Mouse (Mus musculus): ENCODE results near the gene Stx6. TPM values are rescaled to one million over a fixed set of nuclear protein-coding genes. Genes with fewer than 3 reads are reported as not detected.
A peak's percentile ranks its signal among the peaks of the same experiment; 100 is the strongest.

Gene Stx6
- polyA plus RNA-seq, 1 experiment from 2014 or later = 86.1 TPM

DNA sequence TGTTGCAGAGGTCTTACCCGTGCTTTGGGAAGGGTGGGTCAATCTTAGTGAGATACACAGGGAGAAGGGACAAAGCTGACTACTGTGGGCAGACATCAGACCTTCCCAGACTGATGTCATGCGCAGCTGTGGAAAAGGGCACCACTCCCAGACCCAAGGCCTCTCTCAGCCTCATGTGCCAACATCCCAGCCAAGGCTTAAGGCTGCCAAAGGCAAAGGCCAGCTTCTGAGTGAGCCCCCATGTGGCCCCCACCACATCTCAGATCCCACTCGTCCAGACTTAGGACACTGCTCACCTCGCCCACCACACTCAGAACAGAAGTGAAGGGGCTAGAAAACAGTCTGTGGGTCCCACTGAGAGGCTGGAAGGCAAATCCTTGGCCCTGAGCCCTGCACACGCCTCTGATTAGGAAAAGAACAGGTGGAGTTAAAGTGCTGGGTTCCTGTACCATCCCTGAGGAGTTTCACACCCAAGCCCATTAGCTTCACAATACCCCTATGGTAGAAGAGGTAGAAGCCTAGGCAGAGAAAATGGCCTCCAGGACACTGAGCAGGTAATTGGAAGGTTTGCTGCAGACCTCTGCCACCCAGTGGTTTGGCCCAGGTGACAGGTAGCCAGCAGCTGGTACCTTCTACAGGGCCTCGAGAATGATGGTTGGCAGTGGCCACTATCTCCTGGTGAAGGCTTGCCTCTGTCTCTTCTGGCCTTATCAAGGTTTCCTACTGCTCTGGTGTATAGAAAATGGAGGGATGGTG is 81.6 kb downstream of the Stx6 start:
- H3K4me1 ChIP-seq = peaks cover 46% of the 10 kb centered on the region
- no peak overlapping the region for H3K9ac ChIP-seq
- no peaks in the 10 kb centered on the region for H3K9me3 ChIP-seq
- no peak overlapping the region for H3K4me2 ChIP-seq
- ATAC-seq (ENCODE audit: insufficient number of reproducible peaks, low FRiP score, low TSS enrichment, low read depth) = no peak
- H3K4me3 ChIP-seq = no peak overlapping the region
- 69% methylated on average over 6 of the region's 6 CpGs for WGBS
- H3K27ac ChIP-seq = no peak overlapping the region
- H3K27me3 ChIP-seq = no peaks in the 10 kb centered on the region
- H3K36me3 ChIP-seq = peaks cover 22% of the 10 kb centered on the region

DNA sequence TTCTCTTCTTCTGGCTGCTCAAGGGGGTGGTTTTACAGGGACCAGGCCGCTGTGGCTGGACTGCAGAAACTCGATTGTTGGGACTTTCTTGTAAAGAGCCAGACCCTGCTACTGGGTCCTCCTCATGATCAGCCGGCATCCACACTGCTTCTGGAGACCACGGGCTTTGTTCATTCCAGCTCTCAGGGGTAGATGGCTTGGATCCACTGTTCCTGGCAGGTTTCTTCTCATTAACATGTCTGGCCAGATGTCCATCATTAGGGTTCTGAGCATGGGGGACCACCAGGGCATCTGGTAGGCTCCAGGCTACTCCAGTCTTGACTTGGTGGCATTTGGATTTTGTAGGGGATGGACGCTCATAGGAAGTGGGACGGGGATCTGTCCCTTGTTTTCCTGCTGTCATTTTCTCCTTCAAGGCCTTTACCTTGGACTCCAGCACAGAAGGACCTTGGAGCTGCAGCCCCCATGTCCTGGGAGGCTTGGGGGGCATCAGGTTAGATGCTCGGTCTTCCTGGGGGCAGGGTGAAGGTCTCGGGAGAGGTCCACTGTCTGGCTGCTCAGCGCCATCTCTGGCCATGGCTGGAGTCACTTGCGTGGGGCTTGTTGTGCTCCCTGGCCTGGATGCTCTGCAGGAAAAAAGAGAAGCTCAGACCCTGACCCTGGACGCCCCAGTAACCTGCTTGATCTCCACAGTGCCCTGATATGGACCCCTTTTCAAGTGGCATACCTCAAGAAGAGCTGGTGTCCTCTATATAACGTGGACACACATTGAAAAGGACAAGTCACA is 83.4 kb downstream of the Stx6 start:
- Histone ChIP-seq H3K4me2 (no peak overlapping the region), H3K9ac (no peak overlapping the region), H3K4me3 (no peak overlapping the region), H3K27me3 (no peaks in the 10 kb centered on the region), H3K9me3 (no peaks in the 10 kb centered on the region), H3K36me3 (peaks cover 15% of the 10 kb centered on the region), H3K4me1 (peaks cover 41% of the 10 kb centered on the region), H3K27ac (no peak overlapping the region)
- ATAC-seq (ENCODE audit: insufficient number of reproducible peaks, low FRiP score, low TSS enrichment, low read depth) = no peak
- 77% methylated on average over 12 of the region's 12 CpGs for WGBS

DNA sequence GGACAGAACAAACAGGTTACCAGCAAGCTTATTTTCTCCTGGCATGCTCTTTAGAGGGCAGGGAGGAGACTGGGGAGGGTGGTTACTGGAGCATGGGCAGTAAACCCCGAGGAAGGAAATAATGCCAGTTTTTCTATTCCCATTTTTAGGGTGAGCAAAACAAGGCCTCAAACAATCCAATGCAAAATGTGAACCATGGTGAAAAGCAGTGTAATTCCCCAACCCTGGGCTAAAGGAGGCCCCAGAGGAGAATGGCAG is 83.9 kb downstream of the Stx6 start:
- H3K36me3 ChIP-seq = peaks cover 15% of the 10 kb centered on the region
- 72% methylated on average over 1 of the region's 1 CpGs for WGBS
- ATAC-seq (ENCODE audit: insufficient number of reproducible peaks, low FRiP score, low TSS enrichment, low read depth) = no peak
- no peak overlapping the region for H3K27ac ChIP-seq
- H3K4me2 ChIP-seq = no peak overlapping the region
- H3K27me3 ChIP-seq = no peaks in the 10 kb centered on the region
- H3K4me3 ChIP-seq = no peak overlapping the region
- peaks cover 36% of the 10 kb centered on the region for H3K4me1 ChIP-seq
- H3K9ac ChIP-seq = no peak overlapping the region
- H3K9me3 ChIP-seq = no peaks in the 10 kb centered on the region

DNA sequence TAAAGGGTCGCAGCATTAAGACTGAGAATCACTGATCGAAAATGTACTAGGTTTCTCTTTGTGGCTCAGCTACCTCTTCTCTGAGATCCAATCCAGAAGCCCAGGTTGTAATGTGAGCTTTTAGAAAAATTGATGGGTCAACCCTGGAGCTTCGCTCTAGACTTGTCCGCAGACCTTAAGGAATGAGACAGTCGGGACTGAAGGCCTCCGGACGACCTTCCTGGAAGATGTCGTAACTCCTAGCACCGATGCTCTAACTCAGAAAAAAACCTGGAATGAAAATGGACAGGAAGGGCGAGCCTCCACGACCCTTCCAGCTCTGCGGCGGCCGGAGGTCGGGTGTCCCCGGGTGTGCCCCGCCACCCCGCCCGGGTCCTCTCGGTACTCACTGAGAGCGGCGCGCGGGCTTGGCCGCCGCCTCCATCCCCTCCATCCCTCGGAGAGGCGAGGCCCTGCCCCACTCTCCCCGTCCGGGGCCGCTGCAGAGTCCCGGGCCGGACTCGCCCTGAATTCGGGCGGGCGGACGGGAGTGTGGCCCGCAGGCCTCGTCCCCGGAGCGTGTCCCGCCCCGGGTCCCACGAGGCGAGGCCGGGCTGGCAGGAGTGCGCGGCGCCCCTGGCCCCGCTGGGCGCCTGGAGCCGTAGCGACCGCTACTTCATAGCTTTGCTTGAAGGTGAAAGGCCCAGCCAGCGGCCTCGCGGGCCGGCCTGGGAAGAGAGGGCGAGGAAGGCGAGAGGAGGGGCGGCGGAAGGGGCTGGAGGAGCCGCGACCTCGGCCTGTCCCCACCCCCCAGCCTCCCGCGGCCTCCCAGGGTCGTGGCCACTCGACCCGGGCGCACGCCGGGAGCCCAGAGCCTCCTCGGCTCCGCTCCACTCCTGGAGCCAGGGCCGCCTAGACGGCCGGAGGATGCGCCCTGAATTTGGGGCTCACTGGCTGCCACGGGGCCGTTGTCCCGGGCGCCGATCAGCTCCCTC is 85.6 kb downstream of the Stx6 start, which contains the start of gene BC034090:
BC034090 (minus strand) TSS at position 648 of the 974 bp plus-strand sequence.
- Histone ChIP-seq H3K36me3 (peaks cover 15% of the 10 kb centered on the region), H3K4me1 (peaks cover 28% of the 10 kb centered on the region), H3K9ac (peak within 1 kb of the TSS; percentile 82), H3K4me2 (peak within 1 kb of the TSS; percentile 82), H3K27me3 (no peaks in the 10 kb centered on the region), H3K4me3 (peak within 1 kb of the TSS; percentile 67), H3K9me3 (no peaks in the 10 kb centered on the region), H3K27ac (peak within 1 kb of the TSS; percentile 88)
- 2% methylated on average over 83 of the region's 85 CpGs for WGBS
- ATAC-seq (ENCODE audit: insufficient number of reproducible peaks, low FRiP score, low TSS enrichment, low read depth) = peak; percentile 64

- no peak for ATAC-seq (ENCODE audit: insufficient number of reproducible peaks, low FRiP score, low TSS enrichment, low read depth)
- 3% methylated on average over 29 of the region's 29 CpGs for WGBS
- Histone ChIP-seq H3K4me3 (peak overlapping the region; percentile 67), H3K4me1 (peaks cover 22% of the 10 kb centered on the region), H3K4me2 (peak overlapping the region; percentile 82), H3K9me3 (no peaks in the 10 kb centered on the region), H3K9ac (peak overlapping the region; percentile 82), H3K27me3 (no peaks in the 10 kb centered on the region), H3K27ac (peak overlapping the region; percentile 88), H3K36me3 (peaks cover 15% of the 10 kb centered on the region)
Observed at GRCm38 (mm10) chr1:155244771-155245211, 86.3 kb downstream of the Stx6 start.

DNA sequence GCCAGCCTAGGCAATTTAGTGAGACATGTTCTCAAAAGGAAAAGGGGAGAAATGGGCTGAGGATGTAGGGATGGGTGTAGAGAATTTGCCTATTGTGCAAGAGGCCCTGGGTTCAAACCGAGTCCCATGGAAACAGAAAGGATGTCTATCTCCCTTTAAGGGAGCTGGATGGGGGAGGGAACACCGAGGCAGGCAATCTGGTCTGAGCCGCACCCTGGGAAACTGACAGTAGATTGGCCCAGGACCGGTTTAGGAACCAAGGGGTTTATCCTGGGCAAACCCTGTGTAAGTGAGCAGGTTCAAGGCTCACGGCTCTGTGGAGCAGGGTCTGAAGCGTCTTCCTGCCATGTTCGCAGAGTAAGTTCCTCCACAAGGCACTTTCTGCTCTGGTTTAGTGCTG is 87.0 kb downstream of the Stx6 start:
- H3K4me1 ChIP-seq = peaks cover 15% of the 10 kb centered on the region; the same call in 1 of the 2 replicates
- peaks cover 15% of the 10 kb centered on the region for H3K36me3 ChIP-seq
- no peak overlapping the region for H3K27ac ChIP-seq
- H3K27me3 ChIP-seq = no peaks in the 10 kb centered on the region
- H3K4me3 ChIP-seq = peak overlapping the region; percentile 67; the same call in 1 of the 2 replicates
- WGBS = 63% methylated on average over 7 of the region's 7 CpGs
- no peak for ATAC-seq (ENCODE audit: insufficient number of reproducible peaks, low FRiP score, low TSS enrichment, low read depth)
- H3K9ac ChIP-seq = no peak overlapping the region
- no peaks in the 10 kb centered on the region for H3K9me3 ChIP-seq
- H3K4me2 ChIP-seq = peak overlapping the region; percentile 82; the same call in 1 of the 2 replicates

- Histone ChIP-seq H3K27me3 (no peaks in the 10 kb centered on the region), H3K36me3 (no peaks in the 10 kb centered on the region), H3K4me1 (peaks cover 11% of the 10 kb centered on the region; the same call in 1 of the 2 replicates), H3K9ac (no peak overlapping the region), H3K4me3 (no peak overlapping the region), H3K27ac (no peak overlapping the region), H3K4me2 (no peak overlapping the region), H3K9me3 (no peaks in the 10 kb centered on the region)
- WGBS = 28% methylated on average over 5 of the region's 5 CpGs
- ATAC-seq (ENCODE audit: insufficient number of reproducible peaks, low FRiP score, low TSS enrichment, low read depth) = no peak
Observed at GRCm38 (mm10) chr1:155247441-155247840, 88.9 kb downstream of the Stx6 start.

DNA sequence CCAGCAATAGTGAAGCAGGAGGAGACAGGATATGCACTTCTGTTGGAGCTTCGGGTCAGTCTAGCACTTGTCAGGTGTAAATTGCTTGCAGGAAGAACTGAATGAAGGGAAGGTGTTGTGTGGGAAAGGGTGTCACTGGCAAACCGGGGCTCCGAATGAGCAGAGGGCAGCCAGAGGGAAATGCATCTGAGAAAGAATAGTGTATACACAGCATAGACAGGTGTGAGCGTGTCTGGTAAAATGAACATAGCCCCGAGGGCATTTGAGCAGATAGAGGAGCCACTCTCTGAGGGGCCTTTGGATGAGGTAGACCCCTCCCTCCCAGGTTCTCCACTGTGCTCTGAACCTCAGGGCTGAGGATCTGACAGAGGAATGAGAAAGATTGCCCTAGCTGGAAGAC is 89.5 kb downstream of the Stx6 start:
- no peak overlapping the region for H3K9ac ChIP-seq
- H3K4me3 ChIP-seq = no peak overlapping the region
- WGBS = 35% methylated on average over 5 of the region's 5 CpGs
- H3K36me3 ChIP-seq = no peaks in the 10 kb centered on the region
- H3K4me2 ChIP-seq = no peak overlapping the region
- peaks cover 13% of the 10 kb centered on the region for H3K4me1 ChIP-seq
- no peak overlapping the region for H3K27ac ChIP-seq
- no peaks in the 10 kb centered on the region for H3K27me3 ChIP-seq
- ATAC-seq (ENCODE audit: insufficient number of reproducible peaks, low FRiP score, low TSS enrichment, low read depth) = no peak
- H3K9me3 ChIP-seq = no peaks in the 10 kb centered on the region

DNA sequence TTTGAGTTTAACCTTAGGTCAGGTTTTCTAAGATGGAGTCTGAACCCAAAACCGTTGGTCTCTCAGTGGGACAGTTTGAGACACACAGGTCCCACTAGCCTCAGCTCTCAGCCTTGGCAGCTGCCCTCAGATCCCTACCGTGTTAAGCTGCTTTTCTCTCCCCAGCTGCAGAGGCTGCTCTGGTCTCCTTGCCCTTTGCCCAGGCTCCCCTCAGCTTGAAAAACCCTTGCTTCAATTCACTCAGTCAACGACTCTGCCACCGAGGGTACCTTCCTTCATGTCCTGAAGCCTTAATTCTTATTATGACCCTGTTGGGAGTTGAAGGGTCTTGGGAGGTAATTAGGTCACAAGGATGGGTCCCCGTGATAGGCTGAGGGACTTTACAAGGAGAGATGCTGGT is 91.4 kb downstream of the Stx6 start:
- Histone ChIP-seq H3K4me1 (peaks cover 14% of the 10 kb centered on the region), H3K27ac (no peak overlapping the region), H3K9me3 (no peaks in the 10 kb centered on the region), H3K9ac (no peak overlapping the region), H3K4me2 (no peak overlapping the region), H3K4me3 (no peak overlapping the region), H3K36me3 (no peaks in the 10 kb centered on the region), H3K27me3 (no peaks in the 10 kb centered on the region)
- 38% methylated on average over 5 of the region's 5 CpGs for WGBS
- no peak for ATAC-seq (ENCODE audit: insufficient number of reproducible peaks, low FRiP score, low TSS enrichment, low read depth)

DNA sequence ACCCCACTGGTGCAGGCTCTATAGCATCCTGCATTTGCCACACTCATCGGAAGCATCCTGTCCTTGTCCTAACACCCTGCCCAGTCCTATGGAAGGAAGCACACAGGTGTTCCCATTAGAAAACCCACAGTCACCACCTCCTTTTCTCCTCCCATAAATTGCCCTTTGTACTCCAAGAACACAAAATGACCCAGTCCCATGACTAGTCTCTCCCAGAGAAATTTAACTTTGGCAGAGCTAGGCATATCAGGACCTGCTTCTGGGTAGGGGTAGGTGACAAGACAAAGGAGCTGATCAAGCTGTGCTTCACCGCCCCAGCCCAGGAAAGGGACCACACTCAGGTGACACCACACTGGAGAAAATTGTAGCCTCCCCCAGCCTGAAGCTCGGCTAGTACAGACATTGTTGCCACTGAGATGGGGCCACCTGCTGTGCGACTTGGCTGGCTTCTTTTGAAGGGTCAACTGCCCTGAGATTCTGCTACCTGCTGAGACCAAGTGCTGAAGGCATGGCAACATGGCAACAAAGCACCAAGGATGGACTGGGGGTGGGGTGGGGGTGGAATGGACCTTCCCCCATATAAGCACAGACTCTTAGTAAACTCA is 92.1 kb downstream of the Stx6 start:
- Histone ChIP-seq H3K4me3 (no peak overlapping the region), H3K27ac (no peak overlapping the region), H3K9ac (no peak overlapping the region), H3K9me3 (no peaks in the 10 kb centered on the region), H3K4me1 (peaks cover 9% of the 10 kb centered on the region), H3K27me3 (no peaks in the 10 kb centered on the region), H3K4me2 (no peak overlapping the region), H3K36me3 (no peaks in the 10 kb centered on the region)
- no peak for ATAC-seq (ENCODE audit: insufficient number of reproducible peaks, low FRiP score, low TSS enrichment, low read depth)
- WGBS = 46% methylated on average over 4 of the region's 4 CpGs

DNA sequence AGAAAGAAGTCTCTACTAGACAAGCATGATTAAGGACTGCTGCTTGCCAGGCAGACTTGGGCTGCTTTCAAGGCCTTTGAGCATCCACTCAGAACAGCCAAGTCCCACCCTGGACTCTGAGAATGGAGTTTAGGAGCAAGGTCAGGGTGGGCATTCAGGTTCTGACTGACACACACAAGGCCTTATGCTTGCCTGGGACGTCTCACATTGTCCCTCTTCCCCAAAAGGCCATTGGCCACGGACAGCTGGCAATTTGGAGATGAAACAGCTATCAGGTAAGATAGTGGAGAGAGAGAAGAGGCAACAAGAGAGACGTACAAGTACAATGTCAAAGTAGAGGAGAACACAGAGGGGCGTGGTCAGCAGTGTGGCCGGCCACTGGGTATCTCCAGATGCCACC is 93.1 kb downstream of the Stx6 start:
- 81% methylated on average over 5 of the region's 5 CpGs for WGBS
- Histone ChIP-seq H3K9ac (no peak overlapping the region), H3K4me2 (no peak overlapping the region), H3K4me3 (no peak overlapping the region), H3K9me3 (no peaks in the 10 kb centered on the region), H3K27ac (no peak overlapping the region), H3K4me1 (peaks cover 7% of the 10 kb centered on the region; the same call in 1 of the 2 replicates), H3K36me3 (no peaks in the 10 kb centered on the region), H3K27me3 (no peaks in the 10 kb centered on the region)
- ATAC-seq (ENCODE audit: insufficient number of reproducible peaks, low FRiP score, low TSS enrichment, low read depth) = no peak
